Mouse (Mus musculus) layer of hippocampus, adult 9-11 months (tissue): ENCODE data around the gene Neurl1a.
A peak's percentile ranks its signal among the peaks of the same experiment; 100 is the strongest.
"Not testable (repeated sequence)": the region's sequence is repeated elsewhere in the genome, so short reads cannot be mapped to it uniquely, and the experiment has no call there.

ENCODE experiments used
- DNase-seq: peaks from one replicate; pipeline ENCODE4 v3.0.0; 2022

Gene Neurl1a

GRCm38 (mm10) chr19:47178431-47179271 is at the start of gene Neurl1a:
Gene Neurl1a (plus strand): TSS chr19:47178820.
- DNase-seq, result peak; percentile 61

GRCm38 (mm10) chr19:47128835-47129234 is 49.8 kb upstream of the Neurl1a start:
- no peak for DNase-seq

- DNase-seq, result no peak
Observed at GRCm38 (mm10) chr19:47130551-47131125, 48.0 kb upstream of the Neurl1a start.

- peak; percentile 57 for DNase-seq
Observed at GRCm38 (mm10) chr19:47133161-47133560, 45.5 kb upstream of the Neurl1a start.

GRCm38 (mm10) chr19:47135568-47135967 is 43.1 kb upstream of the Neurl1a start:
- no peak for DNase-seq

- no peak for DNase-seq
Observed at GRCm38 (mm10) chr19:47136170-47136569, 42.5 kb upstream of the Neurl1a start.

GRCm38 (mm10) chr19:47137051-47137581 is 41.5 kb upstream of the Neurl1a start:
- peak; percentile 78 for DNase-seq

- peak; percentile 42 for DNase-seq
Observed at GRCm38 (mm10) chr19:47137771-47138421, 40.7 kb upstream of the Neurl1a start, which contains the start of gene Calhm2. Gene Calhm2 (minus strand): TSS chr19:47138294.

GRCm38 (mm10) chr19:47139611-47140010 is 39.0 kb upstream of the Neurl1a start:
- DNase-seq, result not testable (repeated sequence)

- no peak for DNase-seq
Observed at GRCm38 (mm10) chr19:47142438-47142837, 36.2 kb upstream of the Neurl1a start.

- no peak for DNase-seq
Observed at GRCm38 (mm10) chr19:47144154-47144553, 34.5 kb upstream of the Neurl1a start, which contains the start of gene Calhm1. Gene Calhm1 (minus strand): TSS chr19:47144254.

- no peak for DNase-seq
Observed at GRCm38 (mm10) chr19:47148267-47148847, 30.3 kb upstream of the Neurl1a start.

- no peak for DNase-seq
Observed at GRCm38 (mm10) chr19:47149854-47150253, 28.8 kb upstream of the Neurl1a start.

- no peak for DNase-seq
Observed at GRCm38 (mm10) chr19:47151332-47152061, 27.1 kb upstream of the Neurl1a start.

GRCm38 (mm10) chr19:47152062-47152369 is 26.6 kb upstream of the Neurl1a start:
- no peak for DNase-seq

GRCm38 (mm10) chr19:47153767-47154166 is 24.9 kb upstream of the Neurl1a start:
- no peak for DNase-seq

GRCm38 (mm10) chr19:47157664-47158063 is 21.0 kb upstream of the Neurl1a start, which contains the start of gene Calhm3:
Gene Calhm3 (minus strand): TSS chr19:47157764.
- DNase-seq, result no peak

- DNase-seq, result no peak
Observed at GRCm38 (mm10) chr19:47161669-47162068, 17.0 kb upstream of the Neurl1a start.

GRCm38 (mm10) chr19:47163176-47163744 is 15.4 kb upstream of the Neurl1a start:
- no peak for DNase-seq

- no peak for DNase-seq
Observed at GRCm38 (mm10) chr19:47166758-47167157, 11.9 kb upstream of the Neurl1a start.

- no peak for DNase-seq
Observed at GRCm38 (mm10) chr19:47167617-47168214, 10.9 kb upstream of the Neurl1a start.

- DNase-seq, result no peak
Observed at GRCm38 (mm10) chr19:47168223-47168622, 10.4 kb upstream of the Neurl1a start.
